Mouse (Mus musculus) lung, adult 2 months (tissue): Measurements from ENCODE around the gene Psenen. TPM values are rescaled to one million over a fixed set of nuclear protein-coding genes. Genes with fewer than 3 reads are reported as not detected.

Experiments used
- DNase-seq: peaks from one replicate; pipeline ENCODE4 v3.0.0; 2022
- H3K4me1 ChIP-seq: fragments of 200-500 bp; 2 replicates; pipeline ENCODE4 v1.6.1; 2011; ENCODE audit warnings: low read length; ENCODE audit not compliant: control insufficient read depth, insufficient read depth
- H3K4me3 ChIP-seq: fragments of 200-500 bp; replicated peaks from 2 replicates; pipeline ENCODE3; 2011; ENCODE audit warnings: low read depth, mild to moderate bottlenecking, control low read depth, low read length; ENCODE audit errors: extremely low read depth
- CTCF ChIP-seq: fragments of 200-500 bp; IDR thresholded peaks from 2 replicates; pipeline ENCODE4 v1.5.1; 2011; ENCODE audit warnings: mild to moderate bottlenecking, low read length, control low read depth; ENCODE audit not compliant: insufficient read depth
- POLR2A ChIP-seq: fragments of 200-500 bp; IDR thresholded peaks from 2 replicates; pipeline ENCODE4 v1.6.1; 2011; ENCODE audit warnings: low read depth, mild to moderate bottlenecking, control low read depth, low read length, borderline replicate concordance; ENCODE audit errors: extremely low read depth
- WGBS: fragments of 180-500 bp; shearing (Covaris S2); methylation state at CpG from one replicate; pipeline ENCODE4 v1.1.7; 2018; 5-methylcytosine and 5-hydroxymethylcytosine counted together
- polyA plus RNA-seq: library from polyadenylated mRNA; depleted of rRNA; stranded (reverse); fragments of >200 nt; gene quantifications from 2 replicates; pipeline ENCODE4 v1.2.3, GENCODE M21; 2012; rRNA removed

The Psenen gene
- 92.5 and 133 TPM in 2 replicates for polyA plus RNA-seq

DNA sequence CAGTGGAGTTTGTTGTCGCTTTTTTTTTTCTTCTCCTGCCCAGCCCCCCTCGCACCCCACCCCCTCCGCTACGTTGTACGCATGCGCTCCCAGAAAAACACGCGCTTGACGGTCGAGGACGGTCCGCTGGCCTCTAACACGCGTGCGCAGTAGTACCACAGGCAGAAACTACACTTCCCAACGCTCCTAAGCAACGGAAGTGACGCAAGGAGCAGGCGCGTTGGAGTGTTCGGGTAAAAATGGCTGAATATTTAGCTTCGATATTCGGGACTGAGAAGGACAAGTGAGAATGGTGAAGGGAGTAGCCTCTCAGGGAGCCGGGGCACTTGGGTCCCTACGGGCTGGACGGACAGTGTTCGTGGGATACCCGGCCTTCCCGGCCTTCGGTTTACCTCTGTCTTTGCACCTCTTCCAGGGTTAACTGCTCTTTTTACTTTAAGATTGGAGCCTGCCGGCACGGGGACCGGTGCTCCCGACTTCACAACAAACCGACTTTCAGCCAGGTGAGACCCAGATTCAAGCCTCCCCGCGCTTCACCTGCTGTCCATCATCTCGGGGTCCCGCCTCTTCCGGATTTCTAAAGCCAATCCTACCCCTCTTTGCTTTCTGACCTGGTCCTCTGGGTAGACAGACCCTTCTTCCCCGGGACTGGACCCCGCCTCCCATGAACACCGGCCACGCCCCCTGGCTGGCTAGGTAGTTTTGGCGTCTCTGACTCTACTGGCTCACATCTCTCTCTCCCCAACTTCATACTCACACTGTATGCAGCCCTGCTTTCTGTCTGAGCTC, at the start of gene Psenen, which contains the start of the genes U2af1l4 and Gm49396:
Gene Psenen, minus strand, starts transcription at position 511 of the 789 bp plus-strand sequence.
Gene U2af1l4, plus strand, starts transcription at position 185 of the 789 bp plus-strand sequence.
Gene Gm49396, plus strand, starts transcription at position 228 of the 789 bp plus-strand sequence.
- DNase-seq: peak; percentile 90
- peaks cover 8% of the 10 kb centered on the region for H3K4me1 ChIP-seq
- peak within 1 kb of the TSS; percentile 76 for H3K4me3 ChIP-seq
- TF ChIP-seq CTCF (no peak), POLR2A (peak; percentile 62; the same call in 1 of the 2 replicates)
- under 1% methylated on average over 45 of the region's 45 CpGs for WGBS

DNA sequence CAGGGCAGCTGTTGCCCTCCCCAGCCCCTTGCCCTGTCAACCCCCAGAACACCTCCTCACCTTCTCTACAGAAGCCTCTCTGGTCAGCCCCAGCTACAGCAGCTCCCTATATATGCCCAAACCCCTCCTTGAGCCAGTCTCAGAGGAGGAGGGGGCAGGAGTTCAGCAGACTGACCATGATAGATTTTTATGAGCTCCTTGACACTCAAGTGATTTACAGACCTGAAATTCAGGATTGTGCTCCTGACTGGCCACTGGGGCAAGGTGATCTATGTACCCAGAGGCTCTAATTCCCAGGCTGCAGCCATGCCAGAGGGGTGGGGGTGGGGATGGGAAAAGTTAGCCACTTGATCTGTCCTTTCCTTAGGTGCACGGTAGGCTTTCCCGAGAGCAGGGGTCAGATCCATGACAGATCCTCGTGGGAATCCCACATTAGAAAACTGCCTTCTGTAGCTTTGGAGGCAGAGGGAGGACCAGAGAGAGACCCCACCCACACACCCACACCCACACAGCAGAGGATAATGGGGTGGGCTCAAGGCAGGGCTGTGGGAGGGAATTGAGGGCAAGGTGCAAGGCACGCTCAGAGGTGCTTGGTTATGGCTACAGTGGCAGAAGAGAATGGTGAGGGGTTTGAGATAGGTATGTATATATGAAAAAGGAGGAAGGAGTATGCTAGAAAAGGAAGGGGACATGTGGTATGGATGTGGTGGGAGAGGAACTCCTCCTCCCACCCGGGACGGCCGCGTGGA, 49.4 kb upstream of the Psenen start, which contains the start of gene Upk1a:
Gene Upk1a, minus strand, starts transcription at position 194 of the 749 bp plus-strand sequence.
- DNase-seq: no peak
- 71% methylated on average over 8 of the region's 8 CpGs for WGBS
- Histone ChIP-seq H3K4me1 (peaks cover under 1% of the 10 kb centered on the region; the same call in 1 of the 2 replicates), H3K4me3 (no peak within 1 kb of the TSS)
- TF ChIP-seq POLR2A: no peak
- no peak for TF ChIP-seq CTCF

DNA sequence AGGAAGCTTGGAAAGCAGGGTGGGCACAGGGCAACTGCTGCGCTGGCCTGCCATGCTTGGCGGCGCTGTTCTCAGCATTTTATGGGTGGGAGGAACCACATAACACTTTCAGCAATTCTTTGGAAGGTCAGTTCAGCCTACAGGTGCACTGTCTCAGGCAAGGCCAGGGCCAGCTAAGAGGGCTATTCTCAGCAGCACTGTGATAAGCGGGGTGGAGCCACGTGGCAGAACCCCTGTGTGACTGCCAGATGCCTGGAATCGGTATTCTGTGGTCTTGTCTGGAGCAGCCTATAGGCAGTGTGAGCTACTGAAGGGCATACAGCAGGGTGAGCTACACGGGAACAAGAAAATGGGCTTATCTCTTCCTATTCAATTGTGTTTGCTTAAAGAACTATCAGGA, 46.6 kb upstream of the Psenen start:
- DNase-seq: no peak
- 47% methylated on average over 7 of the region's 7 CpGs for WGBS
- no peak for TF ChIP-seq POLR2A
- no peak for TF ChIP-seq CTCF

DNA sequence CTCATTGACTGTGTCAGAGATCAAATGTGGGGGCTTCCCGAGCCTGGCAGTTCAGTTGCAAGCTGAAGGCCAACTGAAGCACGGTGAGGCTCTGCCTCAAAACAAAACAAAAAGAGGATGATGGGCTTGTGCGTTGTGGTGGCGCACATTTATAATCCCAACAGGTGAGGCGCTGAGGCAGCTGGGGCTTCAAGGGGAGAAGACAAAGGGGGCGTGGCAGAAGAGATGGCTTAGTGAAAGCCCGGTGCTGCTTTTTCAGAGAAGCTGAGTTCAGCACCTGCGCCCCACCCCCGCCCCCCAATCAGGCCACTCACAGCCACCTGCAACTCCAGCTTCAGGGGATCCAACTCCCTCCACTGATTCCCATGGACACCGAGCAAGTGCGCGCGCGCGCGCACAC, 45.0 kb upstream of the Psenen start:
- Histone ChIP-seq H3K4me1 (peaks cover 2% of the 10 kb centered on the region; the same call in 1 of the 2 replicates), H3K4me3 (no peak overlapping the region)
- TF ChIP-seq POLR2A (no peak), CTCF (no peak)
- WGBS: 53% methylated on average over 16 of the region's 16 CpGs
- no peak for DNase-seq

More for the DNA sequence above, 46.6 kb upstream of the Psenen start:
- Histone ChIP-seq H3K4me3 (no peak overlapping the region), H3K4me1 (peaks cover 2% of the 10 kb centered on the region; the same call in 1 of the 2 replicates)

DNA sequence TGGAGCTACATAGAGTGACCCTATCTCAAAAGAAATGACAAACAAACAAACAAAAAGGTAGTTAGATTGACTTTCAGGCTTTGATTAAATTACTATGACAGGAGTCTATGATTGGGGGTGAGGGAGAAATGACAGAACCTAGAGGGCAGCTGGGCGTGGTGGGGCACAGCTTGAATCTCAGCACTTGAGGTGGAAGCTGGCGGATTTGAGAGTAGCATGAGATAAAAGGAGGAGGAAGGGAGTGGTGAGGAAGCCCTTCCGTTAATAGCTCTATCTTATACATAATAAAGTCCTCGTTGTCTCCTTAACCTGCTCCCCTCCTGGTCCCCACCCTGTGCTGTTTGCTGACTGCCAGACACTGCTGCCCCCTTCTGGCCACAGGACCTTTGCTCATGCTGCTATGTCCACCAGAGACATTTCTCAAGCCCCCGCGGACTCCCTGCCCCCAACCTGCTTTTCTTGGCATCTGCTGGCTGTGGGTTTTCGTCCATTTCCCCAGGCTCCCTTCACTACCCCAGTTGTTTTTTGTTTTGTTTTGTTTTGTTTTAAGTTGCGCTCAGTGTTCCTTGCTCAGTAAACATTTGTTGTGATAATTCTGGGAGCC, 44.4 kb upstream of the Psenen start:
- TF ChIP-seq CTCF: peak; percentile 76
- no peak for TF ChIP-seq POLR2A
- no peak overlapping the region for H3K4me3 ChIP-seq
- H3K4me1 ChIP-seq: peaks cover 2% of the 10 kb centered on the region; the same call in 1 of the 2 replicates
- whole genome bisulfite sequencing: 16% methylated on average over 8 of the region's 8 CpGs
- DNase-seq: peak; percentile 68

DNA sequence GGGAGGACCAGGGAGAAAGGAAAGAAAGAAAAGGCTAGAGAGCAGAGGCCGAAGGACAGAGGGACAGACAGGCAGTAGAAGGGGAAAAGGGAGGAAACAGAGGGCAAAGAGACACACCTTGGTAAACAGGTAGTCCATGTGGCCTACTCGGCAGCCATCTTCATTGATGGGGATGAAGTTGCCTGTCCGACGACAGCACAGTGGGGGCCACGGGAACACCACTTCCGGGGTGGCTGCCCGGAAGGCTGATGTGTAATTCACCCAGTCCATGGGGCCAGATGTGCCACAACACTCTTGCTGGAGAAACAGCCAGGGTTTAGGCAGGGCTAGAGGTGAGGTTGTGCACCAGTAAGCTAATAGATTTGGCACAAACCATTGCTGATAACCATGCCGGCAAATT, 41.5 kb upstream of the Psenen start:
- no peak for DNase-seq
- H3K4me3 ChIP-seq: no peak overlapping the region
- 89% methylated on average over 8 of the region's 8 CpGs for WGBS
- peaks cover 6% of the 10 kb centered on the region; the same call in 1 of the 2 replicates for H3K4me1 ChIP-seq
- TF ChIP-seq CTCF (no peak), POLR2A (no peak)

DNA sequence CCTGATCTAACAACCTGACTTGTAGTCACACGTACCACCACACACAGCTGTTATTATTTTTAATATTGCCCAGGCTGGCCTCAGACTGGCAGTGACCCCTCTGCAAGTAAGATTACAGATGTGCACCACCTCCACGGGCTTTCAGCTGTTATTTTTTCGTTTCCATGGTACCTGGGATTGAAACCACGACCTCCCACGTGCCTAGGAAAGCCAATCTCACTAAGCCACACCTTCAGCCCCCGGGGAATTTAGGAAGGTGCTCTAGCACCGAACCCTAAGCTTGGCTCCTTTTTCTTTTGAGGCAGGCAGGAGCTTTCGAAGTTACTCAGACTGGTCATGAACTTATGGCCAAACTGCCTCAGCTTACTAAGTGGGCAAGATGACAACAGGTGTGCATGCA, 41.0 kb upstream of the Psenen start:
- no peak for TF ChIP-seq CTCF
- no peak for TF ChIP-seq POLR2A
- no peak for DNase-seq
- Histone ChIP-seq H3K4me1 (peaks cover 6% of the 10 kb centered on the region; the same call in 1 of the 2 replicates), H3K4me3 (no peak overlapping the region)
- WGBS: 44% methylated on average over 8 of the region's 8 CpGs

DNA sequence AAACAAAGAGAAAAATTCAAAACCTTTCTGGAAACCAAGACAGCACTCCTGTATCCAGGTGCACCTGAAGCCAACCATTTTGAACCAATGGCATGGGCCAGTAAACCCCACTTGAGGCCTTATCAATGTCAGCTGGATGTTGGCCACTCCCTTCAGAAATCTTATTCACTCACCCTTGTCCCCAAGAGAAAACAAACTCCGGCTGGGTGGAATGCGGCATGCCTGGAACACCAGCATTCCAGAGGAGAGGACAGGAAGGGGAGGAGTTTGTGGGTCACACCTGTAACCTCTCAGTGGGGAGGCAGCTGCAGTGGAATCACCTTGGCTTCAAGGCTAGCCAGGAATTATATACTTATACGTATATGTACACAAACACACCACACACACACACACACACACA, 39.2 kb upstream of the Psenen start:
- Histone ChIP-seq H3K4me1 (0 out of 2 replicates have a peak, but pooled peaks cover 4% of the 10 kb centered on the region), H3K4me3 (no peak overlapping the region)
- TF ChIP-seq CTCF: no peak
- peak; percentile 44; the same call in 1 of the 2 replicates for TF ChIP-seq POLR2A
- peak; percentile 81 for DNase-seq
- 20% methylated on average over 3 of the region's 3 CpGs for WGBS

DNA sequence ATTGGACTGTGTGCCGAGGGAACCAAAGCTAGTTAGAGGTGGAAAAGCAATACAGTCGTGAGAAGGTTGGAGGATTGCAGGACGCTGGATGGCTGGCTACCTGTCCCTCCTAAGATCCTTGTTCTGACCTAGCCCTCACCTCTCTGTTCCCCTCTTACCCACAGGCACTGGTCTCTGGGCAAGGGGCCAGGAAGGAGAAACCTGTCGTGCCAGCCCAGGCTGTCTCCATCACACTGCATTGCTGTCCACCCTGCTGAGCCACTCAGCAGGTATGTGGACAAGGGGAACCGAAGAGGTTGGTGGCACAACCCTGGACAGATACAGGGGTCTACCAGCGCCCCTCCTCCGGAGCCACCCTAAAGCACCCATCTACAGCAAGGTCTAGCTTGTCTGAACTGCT, 37.2 kb upstream of the Psenen start:
- 61% methylated on average over 7 of the region's 7 CpGs for WGBS
- 0 out of 2 replicates have a peak, but pooled peaks cover 4% of the 10 kb centered on the region for H3K4me1 ChIP-seq
- DNase-seq: peak; percentile 75
- no peak overlapping the region for H3K4me3 ChIP-seq
- TF ChIP-seq CTCF (no peak), POLR2A (no peak)
